Mouse (Mus musculus) testis, adult 2 months (tissue): Measurements from ENCODE around the gene Atxn2. TPM values are rescaled to one million over a fixed set of nuclear protein-coding genes. Genes with fewer than 3 reads are reported as not detected.

Experiments used
- H3K27ac ChIP-seq: fragments of 200-500 bp; 2 replicates; pipeline ENCODE4 v1.5.1; 2012; ENCODE audit warnings: low read depth, low read length; ENCODE audit not compliant: control insufficient read depth, insufficient read depth
- H3K27me3 ChIP-seq: fragments of 200-500 bp; 2 replicates; pipeline ENCODE4 v1.6.1; 2012; ENCODE audit warnings: mild to moderate bottlenecking, low read length, moderate library complexity; ENCODE audit not compliant: control insufficient read depth, insufficient read depth
- H3K36me3 ChIP-seq: fragments of 200-500 bp; 2 replicates; pipeline ENCODE4 v1.6.1; 2012; ENCODE audit warnings: mild to moderate bottlenecking, low read length; ENCODE audit not compliant: control insufficient read depth, insufficient read depth
- H3K4me1 ChIP-seq: fragments of 200-500 bp; 2 replicates; pipeline ENCODE4 v1.6.1; 2012; ENCODE audit warnings: low read length; ENCODE audit not compliant: control insufficient read depth, insufficient read depth
- H3K4me3 ChIP-seq: fragments of 200-500 bp; 2 replicates; pipeline ENCODE4 v1.5.1; 2012; ENCODE audit warnings: low read depth, mild to moderate bottlenecking, low read length, moderate library complexity, mixed read lengths; ENCODE audit not compliant: control insufficient read depth
- CTCF ChIP-seq: fragments of 200-500 bp; IDR thresholded peaks from 2 replicates; pipeline ENCODE4 v1.5.1; 2012; ENCODE audit warnings: low read depth, mild to moderate bottlenecking, inconsistent platforms, low read length, moderate library complexity; ENCODE audit not compliant: control insufficient read depth, insufficient read depth, insufficient replicate concordance
- POLR2A ChIP-seq: fragments of 200-500 bp; IDR thresholded peaks from 2 replicates; pipeline ENCODE4 v1.6.1; 2012; ENCODE audit warnings: low read depth, mild to moderate bottlenecking, inconsistent platforms, low read length, moderate library complexity; ENCODE audit not compliant: control insufficient read depth
- polyA plus RNA-seq: library from polyadenylated mRNA; depleted of rRNA; stranded (reverse); fragments of >200 nt; gene quantifications from 2 replicates; pipeline ENCODE4 v1.2.3, GENCODE M21; 2012

Gene Atxn2
- polyA plus RNA-seq, 1 experiment: 166 TPM

DNA sequence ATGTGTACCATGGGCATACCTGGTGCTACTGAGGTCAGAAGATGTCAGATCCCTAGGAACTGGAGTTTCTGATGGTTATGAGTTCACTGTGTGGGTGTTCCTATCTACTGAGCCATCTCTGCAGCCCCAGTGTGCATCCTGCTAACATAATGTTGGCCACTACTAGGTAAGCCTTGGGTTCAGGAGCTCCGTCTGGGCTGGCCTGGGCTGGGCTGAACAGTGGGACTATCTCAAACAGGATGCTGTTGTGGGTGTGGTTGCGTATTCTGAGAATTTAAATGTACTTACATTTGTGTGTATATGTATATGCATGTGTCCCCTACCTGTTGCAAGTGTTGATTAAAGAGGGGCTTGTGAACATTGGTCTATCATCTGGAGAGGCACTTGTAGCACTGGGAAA, 38.5 kb downstream of the Atxn2 start:
- no peak for TF ChIP-seq POLR2A
- no peak for TF ChIP-seq CTCF
- peaks cover 1% of the 10 kb centered on the region for H3K36me3 ChIP-seq
- peaks cover 2% of the 10 kb centered on the region; the same call in 1 of the 2 replicates for H3K4me1 ChIP-seq
- H3K27ac ChIP-seq: no peak overlapping the region
- no peak overlapping the region for H3K4me3 ChIP-seq
- H3K27me3 ChIP-seq: no peaks in the 10 kb centered on the region

GRCm38 (mm10) chr5:121757900-121758299, 46.8 kb downstream of the Atxn2 start:
- Histone ChIP-seq H3K4me3 (no peak overlapping the region), H3K4me1 (no peaks in the 10 kb centered on the region), H3K27me3 (no peaks in the 10 kb centered on the region), H3K36me3 (peaks cover 2% of the 10 kb centered on the region; the same call in 1 of the 2 replicates), H3K27ac (no peak overlapping the region)
- TF ChIP-seq POLR2A: no peak
- no peak for TF ChIP-seq CTCF

GRCm38 (mm10) chr5:121758341-121758740, 47.2 kb downstream of the Atxn2 start:
- no peak overlapping the region for H3K4me3 ChIP-seq
- no peak for TF ChIP-seq CTCF
- peaks cover 2% of the 10 kb centered on the region; the same call in 1 of the 2 replicates for H3K36me3 ChIP-seq
- no peaks in the 10 kb centered on the region for H3K4me1 ChIP-seq
- H3K27me3 ChIP-seq: no peaks in the 10 kb centered on the region
- H3K27ac ChIP-seq: no peak overlapping the region

DNA sequence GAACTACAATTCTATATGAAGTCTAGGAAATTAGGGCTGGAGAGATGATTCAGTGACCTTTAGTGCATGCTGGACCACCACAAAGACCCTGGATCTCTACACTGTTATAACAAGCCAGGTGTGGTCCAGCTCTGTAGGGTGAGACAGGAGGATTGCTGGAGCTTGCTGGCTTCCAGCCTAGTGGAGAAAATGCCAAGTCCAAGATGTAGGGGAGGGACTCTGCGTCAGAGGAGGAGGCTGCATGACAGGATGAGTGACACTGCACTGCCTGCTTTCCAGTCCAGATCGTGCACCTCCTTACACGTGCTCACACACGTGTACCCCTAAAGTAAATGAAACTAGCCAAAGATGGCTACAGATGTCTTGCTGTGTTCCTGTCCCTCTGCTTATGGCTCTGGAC, 48.8 kb downstream of the Atxn2 start:
- peaks cover 2% of the 10 kb centered on the region; the same call in 1 of the 2 replicates for H3K36me3 ChIP-seq
- no peak overlapping the region for H3K27ac ChIP-seq
- no peak overlapping the region for H3K4me3 ChIP-seq
- H3K4me1 ChIP-seq: no peaks in the 10 kb centered on the region
- no peak for TF ChIP-seq POLR2A
- TF ChIP-seq CTCF: no peak
- H3K27me3 ChIP-seq: no peaks in the 10 kb centered on the region

GRCm38 (mm10) chr5:121761459-121761858, 50.3 kb downstream of the Atxn2 start:
- Histone ChIP-seq H3K36me3 (peaks cover 2% of the 10 kb centered on the region; the same call in 1 of the 2 replicates), H3K4me1 (no peaks in the 10 kb centered on the region), H3K4me3 (no peak overlapping the region), H3K27ac (no peak overlapping the region), H3K27me3 (no peaks in the 10 kb centered on the region)
- TF ChIP-seq POLR2A: no peak
- TF ChIP-seq CTCF: no peak

- H3K4me3 ChIP-seq: no peak overlapping the region
- H3K36me3 ChIP-seq: peaks cover 2% of the 10 kb centered on the region; the same call in 1 of the 2 replicates
- H3K4me1 ChIP-seq: no peaks in the 10 kb centered on the region
- no peaks in the 10 kb centered on the region for H3K27me3 ChIP-seq
- no peak for TF ChIP-seq CTCF
- no peak for TF ChIP-seq POLR2A
- H3K27ac ChIP-seq: no peak overlapping the region
Measured at GRCm38 (mm10) chr5:121762949-121763348, 51.8 kb downstream of the Atxn2 start.

- H3K27ac ChIP-seq: no peak overlapping the region
- no peaks in the 10 kb centered on the region for H3K4me1 ChIP-seq
- H3K27me3 ChIP-seq: no peaks in the 10 kb centered on the region
- no peak overlapping the region for H3K4me3 ChIP-seq
- H3K36me3 ChIP-seq: peaks cover under 1% of the 10 kb centered on the region; the same call in 1 of the 2 replicates
- TF ChIP-seq POLR2A: no peak
Measured at GRCm38 (mm10) chr5:121765020-121765419, 53.9 kb downstream of the Atxn2 start.
